Mouse (Mus musculus) Muller cell, postnatal 12 days (primary cell): Measurements from ENCODE around the gene Emc8.

Source experiments
- DNase-seq: peaks from one replicate; pipeline ENCODE4 v3.0.0-alpha.2; 2015; ENCODE audit errors: inconsistent ontology term

The Emc8 gene

GRCm38 (mm10) chr8:120641245-120641644 is 27.1 kb downstream of the Emc8 start:
- DNase-seq, result no peak

- peak; percentile 75 for DNase-seq
Observed at GRCm38 (mm10) chr8:120634329-120634839, 34.0 kb downstream of the Emc8 start.

- peak; percentile 48 for DNase-seq
Observed at GRCm38 (mm10) chr8:120633665-120634271, 34.6 kb downstream of the Emc8 start.

- DNase-seq, result no peak
Observed at GRCm38 (mm10) chr8:120632969-120633664, 35.3 kb downstream of the Emc8 start.

GRCm38 (mm10) chr8:120631441-120632375 is 36.7 kb downstream of the Emc8 start:
- peak; percentile 75 for DNase-seq

GRCm38 (mm10) chr8:120630848-120631247 is 37.5 kb downstream of the Emc8 start:
- DNase-seq, result no peak

GRCm38 (mm10) chr8:120630031-120630430 is 38.3 kb downstream of the Emc8 start:
- DNase-seq, result no peak

- DNase-seq, result no peak
Observed at GRCm38 (mm10) chr8:120627298-120627697, 41.1 kb downstream of the Emc8 start.

- no peak for DNase-seq
Observed at GRCm38 (mm10) chr8:120626461-120626860, 41.9 kb downstream of the Emc8 start.

GRCm38 (mm10) chr8:120623608-120624007 is 44.8 kb downstream of the Emc8 start:
- DNase-seq, result no peak

- DNase-seq, result no peak
Observed at GRCm38 (mm10) chr8:120622161-120622560, 46.2 kb downstream of the Emc8 start.

GRCm38 (mm10) chr8:120620441-120620840 is 47.9 kb downstream of the Emc8 start:
- no peak for DNase-seq

- DNase-seq, result peak; percentile 47
Observed at GRCm38 (mm10) chr8:120619235-120620180, 48.9 kb downstream of the Emc8 start.

- peak; percentile 67 for DNase-seq
Observed at GRCm38 (mm10) chr8:120618110-120618509, 50.3 kb downstream of the Emc8 start.

- no peak for DNase-seq
Observed at GRCm38 (mm10) chr8:120616663-120617626, 51.4 kb downstream of the Emc8 start.

GRCm38 (mm10) chr8:120614491-120614890 is 53.9 kb downstream of the Emc8 start:
- DNase-seq, result no peak

GRCm38 (mm10) chr8:120610824-120611223 is 57.5 kb downstream of the Emc8 start:
- DNase-seq, result no peak

- no peak for DNase-seq
Observed at GRCm38 (mm10) chr8:120607885-120608284, 60.5 kb downstream of the Emc8 start.

- DNase-seq, result no peak
Observed at GRCm38 (mm10) chr8:120607460-120607859, 60.9 kb downstream of the Emc8 start.
